ENCODE assay signal across 8 mouse cellular contexts in the genomic region with DNA sequence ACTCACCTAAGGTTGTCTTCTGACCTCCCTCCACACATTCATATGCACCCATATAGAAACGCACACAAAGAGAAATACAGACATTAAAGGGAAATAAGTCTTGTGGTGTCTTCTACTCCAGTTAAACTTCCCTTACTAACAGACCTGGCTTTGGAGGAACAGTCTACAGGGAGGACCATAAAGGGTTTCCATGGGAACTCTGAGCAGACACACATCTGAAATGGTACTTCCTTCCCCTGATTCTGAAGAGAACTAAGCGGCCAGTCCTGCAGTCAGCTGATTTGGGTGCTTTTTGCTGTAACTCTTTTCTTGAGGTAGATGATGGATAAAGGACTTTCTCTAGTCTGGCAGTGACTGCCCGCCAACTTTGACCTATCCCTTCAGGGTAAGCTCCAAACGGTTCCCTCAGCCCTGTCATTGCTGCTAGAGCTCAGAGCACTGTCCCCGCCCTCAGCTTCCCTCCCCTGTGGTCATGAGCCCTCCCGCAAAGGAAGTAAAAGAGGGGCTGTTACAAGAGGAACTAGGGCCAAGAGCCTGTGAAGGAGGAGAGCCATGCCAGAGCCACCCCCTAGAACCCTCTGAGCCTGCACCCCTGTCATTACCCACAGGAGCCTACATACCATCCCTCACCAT. TPM values are rescaled to one million over a fixed set of nuclear protein-coding genes. Genes with fewer than 3 reads are reported as not detected.
DNase-seq lines count a peak whose midpoint lies in the region; ATAC-seq lines count a peak whose summit lies in the region.

Myo1f (plus strand) TSS at position 485 of the 633 bp plus-strand sequence.

- peak; percentile 19 to 27 for DNase-seq in adrenal gland, postnatal 36 days
- DNase-seq in adrenal gland, adult 8-10 months = no peak
- peak; percentile 90 for DNase-seq in 416B (ENCODE audit: low read depth)
- DNase-seq in heart, postnatal 10 days = peak; percentile 34 to 44
- DNase-seq in thymus, postnatal 36 days = peak; percentile 66 to 68
- DNase-seq in urinary bladder, postnatal 10 days (ENCODE audit: low spot score) = no peak
- no peak for DNase-seq in cerebellum, postnatal 36 days

- intact Hi-C loops in heart, postnatal 10 days (cut with DNase I) = loop anchor here (10.0 kb wide), 1 partner anchor 249 kb away; no protein-coding TSS in a partner anchor

- ATAC-seq in megakaryocyte, adult 5-6 weeks (ENCODE audit: poor library complexity, severe bottlenecking) = peak; percentile 89

RNA-seq across cellular contexts. Expression of gene Myo1f, which starts in this region (rescaled TPM):
- 1 to 10 TPM; 2.1 to 3.3 TPM for total RNA-seq in adrenal gland, postnatal 36 days (2021)
- 10 to 100 TPM in 1 of 4 experiments, 1 to 10 TPM in 3; 4.3 to 11.1 (median 6.1) TPM for total RNA-seq in adrenal gland, adult 8-10 months (2022)
- total RNA-seq in heart, postnatal 10 days (2021) = 1 to 10 TPM; 1.3 to 2.2 TPM
- 151 and 157 TPM in 2 replicates for total RNA-seq in megakaryocyte, adult 5-6 weeks (2015)
- 380 and 381 TPM in 2 replicates for total RNA-seq in megakaryocyte, adult 5-6 weeks (2017)

Comparison
In these comparisons a context has a peak if more than half of its experiments do, and no peak if none do; other contexts are left out.
1. RNA of gene Myo1f (total RNA-seq): 151 to 381 TPM in megakaryocyte, adult 5-6 weeks; 4.3 to 11.1 TPM in adrenal gland, adult 8-10 months, 2.1 to 3.3 TPM in adrenal gland, postnatal 36 days and 1.3 to 2.2 TPM in heart, postnatal 10 days; every median in the first group is over 10 times any median in the second.
2. DNase-seq: peak in adrenal gland, postnatal 36 days (2 of 2), 416B (single experiment), heart, postnatal 10 days (2 of 2) and thymus, postnatal 36 days (2 of 2); none in adrenal gland, adult 8-10 months (single experiment), urinary bladder, postnatal 10 days (single experiment) and cerebellum, postnatal 36 days (0 of 2).